Mouse (Mus musculus) adrenal gland, postnatal 36 days (tissue): Measurements from ENCODE around the gene 4933427D14Rik. TPM values are rescaled to one million over a fixed set of nuclear protein-coding genes. Genes with fewer than 3 reads are reported as not detected.
A peak's percentile ranks its signal among the peaks of the same experiment; 100 is the strongest.

ENCODE experiments used
- DNase-seq, 2 experiments: peaks; one replicate each; pipeline ENCODE4 v3.0.0; 2021; ENCODE audit warnings: mixed read lengths in 1 of 2
- total RNA-seq, 2 experiments: library from RNA; stranded (reverse); gene quantifications; 2 replicates each; pipeline ENCODE4 v1.2.3; 2021

The 4933427D14Rik gene
- total RNA-seq, 2 experiments from 2014 or later, result 4.9 to 5.8 TPM

GRCm38 (mm10) chr11:72140198-72140597 is 67.1 kb downstream of the 4933427D14Rik start:
- DNase-seq, result no peak

- no peak for DNase-seq
These were observed 70.9 kb downstream of the 4933427D14Rik start for GRCm38 (mm10) chr11:72136231-72136982.

- peak; percentile 61 to 79 for DNase-seq
These were observed 71.7 kb downstream of the 4933427D14Rik start, which contains the start of gene Pitpnm3 for GRCm38 (mm10) chr11:72135383-72136158. Gene Pitpnm3 (minus strand): TSS chr11:72135778.

- DNase-seq, result peak in 1 of 2 experiments; percentile 13
These were observed 72.5 kb downstream of the 4933427D14Rik start for GRCm38 (mm10) chr11:72134536-72135382.

GRCm38 (mm10) chr11:72133075-72133474 is 74.2 kb downstream of the 4933427D14Rik start:
- peak; percentile 55 to 71 for DNase-seq

GRCm38 (mm10) chr11:72132266-72132665 is 75.0 kb downstream of the 4933427D14Rik start:
- DNase-seq, result peak; percentile 75 to 90

- DNase-seq, result no peak
These were observed 75.6 kb downstream of the 4933427D14Rik start for GRCm38 (mm10) chr11:72131697-72132096.

- no peak for DNase-seq
These were observed 76.4 kb downstream of the 4933427D14Rik start for GRCm38 (mm10) chr11:72130905-72131304.

GRCm38 (mm10) chr11:72130472-72130871 is 76.8 kb downstream of the 4933427D14Rik start:
- DNase-seq, result peak; percentile 20 to 47

- peak; percentile 19 to 39 for DNase-seq
These were observed 77.2 kb downstream of the 4933427D14Rik start for GRCm38 (mm10) chr11:72130021-72130420.

- no peak for DNase-seq
These were observed 78.0 kb downstream of the 4933427D14Rik start for GRCm38 (mm10) chr11:72129032-72129894.

GRCm38 (mm10) chr11:72127450-72128189 is 79.6 kb downstream of the 4933427D14Rik start:
- no peak for DNase-seq

- no peak for DNase-seq
These were observed 81.5 kb downstream of the 4933427D14Rik start for GRCm38 (mm10) chr11:72125781-72126180.

- no peak for DNase-seq
These were observed 83.7 kb downstream of the 4933427D14Rik start for GRCm38 (mm10) chr11:72123531-72123930.

GRCm38 (mm10) chr11:72120354-72120753 is 86.9 kb downstream of the 4933427D14Rik start:
- peak; percentile 30 to 34 for DNase-seq

GRCm38 (mm10) chr11:72118630-72119029 is 88.6 kb downstream of the 4933427D14Rik start:
- no peak for DNase-seq

- DNase-seq, result no peak
These were observed 94.0 kb downstream of the 4933427D14Rik start for GRCm38 (mm10) chr11:72113296-72113695.

GRCm38 (mm10) chr11:72110726-72111125 is 96.5 kb downstream of the 4933427D14Rik start:
- DNase-seq, result no peak

GRCm38 (mm10) chr11:72104223-72104622 is 103.0 kb downstream of the 4933427D14Rik start:
- DNase-seq, result no peak
